Mouse (Mus musculus): ENCODE results near the gene Yipf4. TPM values are rescaled to one million over a fixed set of nuclear protein-coding genes. Genes with fewer than 3 reads are reported as not detected.

Gene Yipf4
- total RNA-seq, 2 experiments from 2014 or later: 40.2 to 40.9 TPM

DNA sequence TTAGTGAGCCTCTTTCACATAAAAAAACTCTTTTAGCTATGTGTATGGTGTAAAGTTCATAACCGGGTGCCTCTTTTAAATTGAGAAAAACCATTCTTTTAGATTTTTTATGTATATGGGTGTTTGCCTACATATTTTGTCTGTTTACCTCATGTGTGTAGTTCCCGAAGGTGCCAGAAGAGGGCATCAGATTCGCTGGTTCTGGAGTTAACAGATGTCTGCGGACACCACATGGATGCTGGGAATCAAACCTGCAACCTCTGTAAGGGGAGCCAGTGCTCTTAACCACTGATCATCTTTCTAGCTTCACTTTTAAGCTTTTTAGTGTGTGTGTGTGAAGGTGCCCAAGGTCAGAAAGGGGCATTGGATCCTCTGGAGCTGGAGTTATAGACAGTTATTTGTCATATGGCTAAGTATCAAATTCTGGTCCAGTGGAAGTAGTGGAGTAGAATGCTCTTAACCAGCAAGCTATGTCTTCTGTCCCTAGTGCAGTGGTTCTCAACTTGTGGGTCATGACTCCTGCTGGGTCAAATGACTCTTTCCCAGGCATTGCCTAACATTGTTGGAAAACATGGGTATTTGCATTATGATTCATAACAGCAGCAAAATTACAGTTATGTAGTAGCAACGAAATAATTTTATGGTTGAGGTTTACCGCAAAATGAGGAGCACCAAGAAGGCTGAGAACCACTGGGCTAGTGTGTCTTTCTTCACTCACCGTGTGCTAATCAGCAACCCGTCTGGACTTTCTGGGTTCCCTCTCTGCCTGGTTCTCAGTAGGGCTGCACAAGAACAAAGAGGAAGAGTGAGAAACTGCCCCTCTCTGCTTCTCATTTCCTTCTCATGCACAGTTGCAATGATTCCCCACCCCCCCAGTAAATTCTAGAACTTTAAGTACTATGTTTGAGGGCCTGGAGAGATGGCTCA lies 33.8 kb downstream of the Yipf4 start:
- intact Hi-C loops (cut with DNase I): no loop called here

DNA sequence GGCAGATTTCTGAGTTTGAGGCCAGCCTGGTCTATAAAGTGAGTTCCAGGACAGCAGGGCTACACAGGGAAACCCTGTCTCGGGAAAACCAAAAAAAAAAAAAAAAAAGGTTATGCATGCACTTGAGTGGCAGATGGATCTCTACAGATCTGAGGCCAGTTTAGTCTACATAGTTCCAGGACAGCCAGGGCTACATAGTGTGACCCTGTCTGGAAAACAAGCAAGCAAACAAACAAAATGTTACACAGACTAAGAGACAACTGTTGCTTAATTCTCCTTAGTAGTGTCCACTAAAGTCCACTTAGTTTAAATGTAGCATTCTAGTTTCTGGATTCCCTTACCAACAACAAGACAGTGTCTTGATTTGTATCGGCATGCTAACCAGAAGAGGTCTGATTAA lies 36.8 kb downstream of the Yipf4 start:
- DNase-seq: no peak
- intact Hi-C loops (cut with DNase I): no loop called here

More for the DNA sequence above, 33.8 kb downstream of the Yipf4 start:
- DNase-seq: no peak

DNA sequence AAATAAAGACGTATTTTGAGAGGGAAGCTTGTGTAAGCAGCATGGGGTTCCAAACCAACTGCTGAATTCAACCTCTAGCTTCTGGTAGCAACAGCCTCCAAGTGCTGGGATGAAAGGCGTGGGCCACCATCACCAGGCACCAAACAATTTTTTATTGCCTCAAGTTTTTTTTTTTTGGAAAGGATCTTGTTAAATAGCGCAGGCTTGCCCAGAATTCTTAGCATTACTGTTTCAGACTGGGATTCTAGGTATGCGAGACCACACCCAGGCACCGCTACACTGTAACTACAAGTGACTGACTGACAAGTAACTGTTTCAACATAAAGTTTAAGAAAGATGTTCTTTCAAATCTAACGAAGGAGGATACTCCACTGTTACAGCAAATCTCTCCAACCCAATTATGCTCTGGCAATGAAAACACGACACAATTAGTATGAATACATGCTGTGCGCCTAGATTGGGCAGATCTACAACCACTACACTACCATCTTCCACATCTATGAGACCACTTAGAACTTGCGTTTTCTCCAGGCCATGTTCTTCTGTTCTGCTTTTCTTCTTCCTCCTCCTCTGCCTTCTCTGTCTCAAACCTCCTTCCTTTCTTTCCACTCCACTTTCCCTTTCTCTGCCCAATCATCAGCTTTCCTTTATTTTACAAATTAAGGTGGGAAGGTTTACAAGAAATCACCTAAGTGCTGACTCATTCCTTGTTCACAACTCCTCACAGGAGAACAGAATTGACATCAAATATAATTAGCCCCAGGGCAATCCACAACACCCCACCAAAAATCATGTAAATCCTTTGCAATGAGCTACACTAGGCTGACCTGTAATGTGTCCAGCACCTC lies 37.7 kb downstream of the Yipf4 start:
- no peak for DNase-seq
- intact Hi-C loops (cut with DNase I): no loop called here

DNA sequence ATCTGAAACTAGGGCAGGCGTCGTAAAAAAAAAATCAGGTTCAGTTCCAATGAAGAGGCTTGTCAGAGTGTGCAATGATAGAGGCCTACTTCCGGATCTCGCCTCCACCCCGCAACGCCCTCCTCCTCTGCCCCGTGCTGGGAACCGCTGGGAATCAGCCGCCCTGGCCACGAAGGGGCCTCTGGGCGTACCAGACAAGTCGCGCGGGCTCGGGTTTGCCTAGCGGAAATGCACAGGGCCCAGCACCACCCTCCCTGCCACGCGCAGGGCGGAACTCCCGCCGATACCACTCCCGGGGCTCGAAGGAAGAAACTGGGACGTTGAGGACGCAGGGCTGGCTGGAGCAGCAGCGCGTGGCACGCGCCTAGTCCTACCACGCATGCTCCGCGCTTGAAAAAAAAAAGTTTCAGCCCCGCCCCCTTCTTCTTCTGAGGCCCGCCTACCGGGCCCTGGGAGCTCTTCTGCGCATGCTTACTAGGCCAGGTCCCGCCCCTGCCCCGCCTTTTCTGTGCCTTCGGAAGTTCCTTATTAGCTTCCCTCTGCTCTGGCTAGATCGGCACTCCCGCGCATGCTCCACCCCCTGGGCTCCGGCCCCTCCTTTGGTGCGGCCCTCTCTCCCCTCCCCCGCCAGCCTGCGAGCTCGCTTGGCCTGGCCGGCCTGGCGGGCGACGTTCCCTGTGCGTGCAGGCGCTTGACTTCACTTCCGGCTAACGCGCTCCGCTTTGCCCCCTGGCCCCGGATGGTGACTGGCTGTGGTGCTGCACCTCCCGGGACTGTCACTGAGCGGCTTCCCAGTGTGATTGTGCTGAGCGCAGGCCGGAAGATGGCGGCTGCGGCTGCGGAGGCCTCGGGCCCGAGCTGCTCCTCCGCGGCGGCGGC lies 38.7 kb downstream of the Yipf4 start, which contains the start of gene Birc6:
TSS of gene Birc6 (plus strand) at position 567 of the 879 bp plus-strand sequence.
- DNase-seq: peak; percentile 100
- intact Hi-C loops (cut with DNase I): no loop called here

DNA sequence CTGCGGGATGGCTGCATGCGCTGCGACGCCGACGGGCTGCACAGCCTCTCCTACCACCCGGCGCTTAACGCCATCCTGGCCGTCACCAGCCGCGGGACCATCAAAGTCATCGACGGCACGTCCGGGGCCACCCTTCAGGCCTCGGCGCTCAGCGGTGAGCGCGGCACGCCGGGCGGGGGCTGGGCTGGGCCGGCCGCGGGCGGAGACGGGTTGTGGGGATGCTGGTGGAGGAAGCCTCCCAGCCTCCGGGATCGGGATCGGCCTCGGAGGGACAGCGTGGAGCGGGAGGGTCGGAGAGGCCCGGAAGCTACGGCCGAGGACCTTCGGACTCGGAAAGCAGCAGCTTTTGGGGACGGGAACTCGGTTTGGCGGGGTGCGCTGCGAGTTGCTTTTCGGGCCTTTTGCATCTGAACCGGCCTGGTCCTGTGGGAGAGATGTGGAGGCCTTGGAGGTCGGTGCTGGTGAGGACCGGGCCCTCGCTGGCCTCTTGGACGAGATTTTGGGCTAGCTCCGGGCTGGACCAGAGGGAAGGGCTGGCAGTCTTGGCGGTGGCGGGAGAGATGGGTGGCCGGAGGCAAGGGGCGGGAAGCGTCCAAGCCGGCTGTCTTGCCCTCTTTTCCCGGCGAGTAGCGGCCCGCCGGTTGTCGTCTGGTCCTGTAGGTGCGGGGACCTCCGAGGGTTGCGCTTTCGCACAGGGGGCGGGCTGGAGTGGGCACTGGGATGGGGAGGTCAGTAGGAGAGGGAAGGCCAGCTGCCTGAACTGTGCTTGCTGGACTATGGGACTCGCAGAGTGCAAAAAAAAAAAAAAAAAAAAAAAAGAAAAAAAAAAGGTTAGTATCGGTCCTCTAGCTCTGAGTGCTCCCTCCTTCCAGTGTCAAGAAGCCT lies 39.6 kb downstream of the Yipf4 start:
- intact Hi-C loops (cut with DNase I): no loop called here
- DNase-seq: peak; percentile 22

DNA sequence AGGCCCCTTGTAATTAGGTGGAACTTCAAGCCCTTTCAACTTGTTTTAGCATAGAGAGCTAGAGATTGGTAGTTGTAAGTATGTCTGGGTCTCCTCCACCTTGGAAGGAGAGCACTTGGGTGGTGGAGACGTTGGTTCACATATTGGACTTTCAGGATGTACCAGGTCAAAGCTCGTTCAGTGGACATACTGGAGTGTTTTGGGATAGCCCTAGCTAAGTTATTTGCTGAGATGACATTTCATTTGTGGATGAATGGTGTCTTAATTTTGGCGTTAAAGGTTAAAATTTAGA lies 40.2 kb downstream of the Yipf4 start:
- no peak for DNase-seq
- intact Hi-C loops (cut with DNase I): no loop called here

DNA sequence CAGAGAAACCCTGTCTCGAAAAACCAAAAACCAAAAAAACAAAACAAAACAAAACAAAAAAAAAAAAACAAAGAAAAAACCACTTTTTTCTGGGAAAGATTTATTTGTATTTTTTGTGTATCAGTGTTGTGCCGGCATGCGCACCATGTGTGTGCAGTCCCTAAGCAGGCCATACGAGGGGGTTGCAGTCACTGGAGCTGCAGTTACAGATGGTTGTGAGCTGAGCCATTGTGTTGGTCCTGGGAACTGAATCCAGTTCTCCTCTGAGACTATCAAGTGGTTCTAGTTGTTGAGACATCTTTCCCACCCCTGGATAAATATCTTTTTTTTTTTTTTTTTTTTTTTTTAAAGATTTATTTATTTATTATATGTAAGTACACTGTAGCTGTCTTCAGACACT lies 45.7 kb downstream of the Yipf4 start:
- DNase-seq: no peak
- intact Hi-C loops (cut with DNase I): no loop called here

DNA sequence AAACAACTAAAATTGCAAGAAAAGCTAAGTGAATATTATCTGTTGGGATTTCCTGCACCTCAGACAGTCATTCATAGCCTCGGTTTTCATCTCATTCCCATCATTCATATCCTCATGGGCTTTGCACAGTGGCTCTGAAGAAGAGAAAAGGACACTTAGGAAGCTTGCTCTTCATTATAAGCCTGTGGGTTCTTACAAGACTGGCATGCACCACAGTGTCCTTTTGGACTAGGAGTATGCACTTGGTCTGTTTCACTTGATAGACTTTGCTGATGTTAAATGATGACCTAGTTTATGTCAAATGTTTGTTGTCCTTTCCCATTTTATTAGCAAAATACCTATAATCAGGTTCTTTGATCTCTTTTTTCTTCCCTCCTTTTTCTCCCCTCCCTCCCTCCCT lies 48.2 kb downstream of the Yipf4 start:
- intact Hi-C loops (cut with DNase I): no loop called here
- no peak for DNase-seq

DNA sequence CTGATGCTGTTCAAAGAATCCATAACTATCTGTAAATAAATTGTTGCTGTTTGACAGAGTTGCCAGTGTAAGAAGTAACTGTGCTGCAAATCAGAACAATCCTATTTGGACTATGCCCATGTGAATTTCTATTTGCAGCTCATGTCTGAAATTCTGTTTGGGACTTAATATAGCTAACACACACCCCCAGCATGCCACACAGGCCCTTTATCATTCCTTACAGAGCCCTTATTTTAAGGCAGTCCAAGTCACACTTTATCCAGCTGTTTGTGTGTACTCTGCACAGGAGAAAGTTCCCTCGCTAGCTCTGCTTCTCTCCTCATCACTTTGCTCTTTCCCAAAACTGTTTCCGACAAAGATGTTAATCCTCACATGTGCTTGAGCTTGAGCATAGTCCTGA lies 54.3 kb downstream of the Yipf4 start:
- intact Hi-C loops (cut with DNase I): no loop called here
- DNase-seq: no peak

Other genes starting within 250 kb of the Yipf4 start
- gene Memo1, start 194.0 kb upstream of the Yipf4 start, total RNA-seq (2021): 10 to 100 TPM; 72.2 to 80.8 TPM
- 10 to 100 TPM; 73.7 to 74.0 TPM for gene Dpy30, start 165.5 kb upstream of the Yipf4 start, total RNA-seq (2021)
- 100 to 1,000 TPM; 131 to 141 TPM for gene Spast, start 150.5 kb upstream of the Yipf4 start, total RNA-seq (2021)
- 10 to 100 TPM; 15.8 to 19.6 TPM for gene Slc30a6, start 93.9 kb upstream of the Yipf4 start, total RNA-seq (2021)
- under 1 TPM; 0.10 to 0.18 TPM for gene Nlrc4, start 30.4 kb upstream of the Yipf4 start, total RNA-seq (2021)
- 100 to 1,000 TPM; 168 to 170 TPM for gene Birc6, start 38.8 kb downstream of the Yipf4 start, total RNA-seq (2021)
- gene Ttc27, start 228.2 kb downstream of the Yipf4 start, total RNA-seq (2021): 10 to 100 TPM; 25.8 to 26.3 TPM

Data from left cerebral cortex, postnatal 4 days (tissue).